Mouse (Mus musculus): ENCODE measurements around the gene Ces1a.

The Ces1a gene

DNA sequence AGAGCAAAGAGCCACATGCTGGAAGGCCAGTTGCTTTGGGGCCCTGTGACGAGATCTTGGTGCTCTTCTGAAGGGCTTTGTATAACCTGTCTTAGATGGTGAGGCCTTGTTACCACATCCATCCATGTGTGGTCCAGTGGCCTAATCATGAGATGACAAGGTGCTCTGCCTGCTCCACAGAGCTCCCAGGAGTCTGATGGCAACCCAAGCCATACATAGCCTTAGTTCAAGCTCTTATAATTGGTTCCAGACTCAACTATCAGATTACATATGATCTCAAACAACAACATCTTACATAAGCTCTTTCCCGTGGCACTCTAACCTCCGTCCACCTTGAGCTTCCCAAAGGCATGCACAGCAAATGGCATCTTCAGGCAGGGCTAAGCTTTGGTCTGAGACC is at the start of gene Ces1a:
TSS of gene Ces1a (minus strand) at position 101 of the 400 bp plus-strand sequence.
- Histone ChIP-seq H3K36me3 (ENCODE audit: control insufficient read depth, insufficient read depth, low read length, poor library complexity, severe bottlenecking) (no peaks in the 10 kb centered on the region), H3K27me3 (ENCODE audit: control insufficient read depth, insufficient read depth, low read length, poor library complexity, severe bottlenecking) (no peaks in the 10 kb centered on the region)
- DNase-seq (ENCODE audit: low read depth, low spot score): no peak

DNA sequence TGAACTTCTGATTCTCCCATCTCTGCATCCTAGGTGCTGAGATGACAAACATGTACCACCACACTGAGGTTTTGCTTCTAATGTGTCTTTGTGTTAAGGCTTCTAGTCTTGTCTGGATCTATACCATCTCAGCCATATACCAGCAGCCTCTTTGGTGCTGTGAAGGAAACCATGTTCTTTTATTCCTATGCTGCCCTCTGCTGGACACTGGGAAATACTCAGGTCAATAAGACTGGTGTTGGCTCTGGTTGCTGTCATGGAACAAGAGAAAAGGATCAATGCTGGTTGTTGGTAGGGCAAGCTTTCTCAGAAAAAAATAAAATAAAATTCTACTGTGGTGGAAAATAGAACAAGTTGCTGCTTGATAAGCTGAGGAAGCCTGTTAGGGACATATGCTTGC is 47.4 kb upstream of the Ces1a start:
- peak; percentile 2 for DNase-seq (ENCODE audit: low read depth, low spot score)
- H3K36me3 ChIP-seq (ENCODE audit: control insufficient read depth, insufficient read depth, low read length, poor library complexity, severe bottlenecking): no peaks in the 10 kb centered on the region
- H3K27me3 ChIP-seq (ENCODE audit: control insufficient read depth, insufficient read depth, low read length, poor library complexity, severe bottlenecking): no peaks in the 10 kb centered on the region

DNA sequence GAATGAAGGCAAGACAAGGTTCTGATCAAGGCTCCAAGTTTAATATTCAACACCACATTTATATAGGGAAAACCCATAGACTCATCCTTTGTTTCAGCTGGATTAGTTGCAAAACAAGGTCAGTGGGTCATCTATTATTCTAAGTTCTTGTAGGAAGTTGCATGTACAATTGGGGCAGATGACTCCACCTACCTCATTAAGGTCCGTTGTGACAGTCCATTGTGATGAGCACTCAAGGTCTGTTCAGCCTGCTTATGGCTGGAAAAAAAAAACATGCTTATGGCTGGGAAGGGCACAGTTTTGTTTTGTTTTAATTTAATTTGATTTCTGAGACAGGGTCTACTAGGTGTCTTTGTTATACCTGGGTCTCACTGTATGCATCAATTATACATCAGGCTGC is 43.3 kb upstream of the Ces1a start:
- Histone ChIP-seq H3K27me3 (ENCODE audit: control insufficient read depth, insufficient read depth, low read length, poor library complexity, severe bottlenecking) (no peaks in the 10 kb centered on the region), H3K36me3 (ENCODE audit: control insufficient read depth, insufficient read depth, low read length, poor library complexity, severe bottlenecking) (no peaks in the 10 kb centered on the region)
- no peak for DNase-seq (ENCODE audit: low read depth, low spot score)

GRCm38 (mm10) chr8:93088686-93089122 is 40.7 kb upstream of the Ces1a start:
- Histone ChIP-seq H3K36me3 (ENCODE audit: control insufficient read depth, insufficient read depth, low read length, poor library complexity, severe bottlenecking) (no peaks in the 10 kb centered on the region), H3K27me3 (ENCODE audit: control insufficient read depth, insufficient read depth, low read length, poor library complexity, severe bottlenecking) (no peaks in the 10 kb centered on the region)
- DNase-seq (ENCODE audit: low read depth, low spot score): no peak

DNA sequence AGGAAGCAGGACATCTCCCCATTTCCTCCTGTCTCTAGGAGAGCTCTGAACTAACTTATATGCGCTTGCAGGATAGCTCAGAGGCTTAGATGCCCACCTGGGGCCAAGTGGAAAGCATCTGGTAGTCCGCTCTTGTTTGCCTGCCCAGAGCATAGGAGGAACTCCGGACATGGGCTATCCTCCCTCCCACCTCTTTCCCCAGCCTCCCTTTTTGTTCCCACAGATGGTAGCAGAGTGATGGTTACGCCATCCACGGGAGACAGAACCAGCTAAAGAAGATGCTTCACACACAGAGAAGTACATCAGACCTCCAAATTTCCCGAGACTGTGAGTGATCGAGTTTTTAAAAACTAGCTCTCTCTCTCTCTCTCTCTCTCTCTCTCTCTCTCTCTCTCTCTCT is 40.2 kb upstream of the Ces1a start:
- no peaks in the 10 kb centered on the region for H3K27me3 ChIP-seq (ENCODE audit: control insufficient read depth, insufficient read depth, low read length, poor library complexity, severe bottlenecking)
- no peak for DNase-seq (ENCODE audit: low read depth, low spot score)
- H3K36me3 ChIP-seq (ENCODE audit: control insufficient read depth, insufficient read depth, low read length, poor library complexity, severe bottlenecking): no peaks in the 10 kb centered on the region

DNA sequence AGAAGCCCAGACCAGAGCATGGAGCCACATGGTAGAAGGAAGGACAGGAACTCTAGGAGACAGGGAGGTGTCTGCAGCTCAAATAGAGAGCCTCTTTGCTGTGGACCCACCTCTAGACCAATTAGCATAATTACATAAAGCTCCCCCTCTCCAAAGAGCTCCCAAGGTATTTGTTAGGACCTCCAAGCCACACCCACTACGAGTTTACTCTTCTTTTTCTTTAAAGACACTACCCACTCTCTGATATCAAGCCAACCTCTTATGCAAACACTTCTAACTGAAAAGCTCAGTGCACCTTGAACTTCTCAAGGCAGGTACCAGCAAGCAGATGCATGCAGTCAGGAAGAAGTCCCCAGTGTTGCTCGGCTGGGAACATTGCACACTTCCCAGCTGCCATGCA is 31.9 kb upstream of the Ces1a start, which contains the start of gene Ces1b:
TSS of gene Ces1b (minus strand) at position 131 of the 400 bp plus-strand sequence.
- no peaks in the 10 kb centered on the region for H3K27me3 ChIP-seq (ENCODE audit: control insufficient read depth, insufficient read depth, low read length, poor library complexity, severe bottlenecking)
- no peak for DNase-seq (ENCODE audit: low read depth, low spot score)
- no peaks in the 10 kb centered on the region for H3K36me3 ChIP-seq (ENCODE audit: control insufficient read depth, insufficient read depth, low read length, poor library complexity, severe bottlenecking)

DNA sequence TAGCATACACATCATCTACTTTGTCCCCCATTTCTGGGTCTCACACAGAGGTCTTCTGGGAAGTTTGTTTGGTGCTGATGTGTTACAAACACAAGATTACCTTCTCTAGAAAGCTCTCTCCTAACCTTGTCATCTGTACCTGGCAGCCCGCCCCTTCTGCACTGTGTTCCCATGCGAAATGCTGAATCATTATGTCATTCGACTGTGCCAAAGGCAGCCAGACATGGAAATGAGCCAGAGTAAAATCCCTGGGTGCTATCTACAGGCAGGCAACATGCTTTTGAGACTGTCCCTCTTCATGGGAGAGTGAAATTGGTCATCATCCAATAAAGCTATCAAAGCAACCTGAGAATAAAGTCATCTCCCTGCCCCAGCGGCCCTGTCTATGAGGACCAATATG is 27.3 kb upstream of the Ces1a start:
- no peaks in the 10 kb centered on the region for H3K36me3 ChIP-seq (ENCODE audit: control insufficient read depth, insufficient read depth, low read length, poor library complexity, severe bottlenecking)

GRCm38 (mm10) chr8:93063416-93064117 is 15.6 kb upstream of the Ces1a start:
- H3K36me3 ChIP-seq (ENCODE audit: control insufficient read depth, insufficient read depth, low read length, poor library complexity, severe bottlenecking): no peaks in the 10 kb centered on the region

More for the DNA sequence above, 27.3 kb upstream of the Ces1a start:
- no peaks in the 10 kb centered on the region for H3K27me3 ChIP-seq (ENCODE audit: control insufficient read depth, insufficient read depth, low read length, poor library complexity, severe bottlenecking)
- no peak for DNase-seq (ENCODE audit: low read depth, low spot score)

GRCm38 (mm10) chr8:93059185-93059584 is 11.2 kb upstream of the Ces1a start:
- Histone ChIP-seq H3K27me3 (ENCODE audit: control insufficient read depth, insufficient read depth, low read length, poor library complexity, severe bottlenecking) (no peaks in the 10 kb centered on the region), H3K36me3 (ENCODE audit: control insufficient read depth, insufficient read depth, low read length, poor library complexity, severe bottlenecking) (no peaks in the 10 kb centered on the region)
- DNase-seq (ENCODE audit: low read depth, low spot score): peak; percentile 3

More at GRCm38 (mm10) chr8:93063416-93064117, 15.6 kb upstream of the Ces1a start:
- H3K27me3 ChIP-seq (ENCODE audit: control insufficient read depth, insufficient read depth, low read length, poor library complexity, severe bottlenecking): no peaks in the 10 kb centered on the region
- DNase-seq (ENCODE audit: low read depth, low spot score): no peak

GRCm38 (mm10) chr8:93055238-93055637 is 7.2 kb upstream of the Ces1a start:
- Histone ChIP-seq H3K36me3 (ENCODE audit: control insufficient read depth, insufficient read depth, low read length, poor library complexity, severe bottlenecking) (no peaks in the 10 kb centered on the region), H3K27me3 (ENCODE audit: control insufficient read depth, insufficient read depth, low read length, poor library complexity, severe bottlenecking) (no peaks in the 10 kb centered on the region)
- no peak for DNase-seq (ENCODE audit: low read depth, low spot score)

- H3K27me3 ChIP-seq (ENCODE audit: control insufficient read depth, insufficient read depth, low read length, poor library complexity, severe bottlenecking): no peaks in the 10 kb centered on the region
- H3K36me3 ChIP-seq (ENCODE audit: control insufficient read depth, insufficient read depth, low read length, poor library complexity, severe bottlenecking): no peaks in the 10 kb centered on the region
- no peak for DNase-seq (ENCODE audit: low read depth, low spot score)
Measured at GRCm38 (mm10) chr8:93048510-93049416, 771 bp upstream of the Ces1a start.

GRCm38 (mm10) chr8:93043083-93043482 is 4.9 kb downstream of the Ces1a start:
- Histone ChIP-seq H3K27me3 (ENCODE audit: control insufficient read depth, insufficient read depth, low read length, poor library complexity, severe bottlenecking) (no peaks in the 10 kb centered on the region), H3K36me3 (ENCODE audit: control insufficient read depth, insufficient read depth, low read length, poor library complexity, severe bottlenecking) (no peaks in the 10 kb centered on the region)
- no peak for DNase-seq (ENCODE audit: low read depth, low spot score)

- Histone ChIP-seq H3K27me3 (ENCODE audit: control insufficient read depth, insufficient read depth, low read length, poor library complexity, severe bottlenecking) (no peaks in the 10 kb centered on the region), H3K36me3 (ENCODE audit: control insufficient read depth, insufficient read depth, low read length, poor library complexity, severe bottlenecking) (no peaks in the 10 kb centered on the region)
- no peak for DNase-seq (ENCODE audit: low read depth, low spot score)
Measured at GRCm38 (mm10) chr8:93040776-93041567, 7.0 kb downstream of the Ces1a start.

DNA sequence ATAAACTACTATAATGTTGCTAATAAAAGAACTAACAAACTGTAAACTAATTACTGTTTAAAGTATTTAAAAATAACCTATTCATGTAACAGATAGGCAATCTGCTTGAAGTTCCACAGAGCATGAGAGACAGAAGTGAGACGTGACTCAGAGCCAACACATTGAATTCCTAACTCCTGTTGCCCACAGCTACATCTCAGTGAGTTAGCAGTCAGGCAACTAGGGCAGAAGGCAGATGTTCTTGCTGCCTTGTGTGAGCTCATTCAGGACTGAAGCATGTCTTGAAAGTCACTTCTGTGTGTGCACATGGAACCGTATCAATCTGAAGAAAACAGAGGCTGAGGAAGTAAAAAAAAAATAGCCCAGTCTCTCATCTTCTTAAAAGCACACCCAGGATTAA is 7.7 kb downstream of the Ces1a start:
- H3K27me3 ChIP-seq (ENCODE audit: control insufficient read depth, insufficient read depth, low read length, poor library complexity, severe bottlenecking): no peaks in the 10 kb centered on the region
- no peak for DNase-seq (ENCODE audit: low read depth, low spot score)
- no peaks in the 10 kb centered on the region for H3K36me3 ChIP-seq (ENCODE audit: control insufficient read depth, insufficient read depth, low read length, poor library complexity, severe bottlenecking)
